Mouse (Mus musculus): ENCODE results near the gene Slf2.

- TF ChIP-seq CTCF (IDR thresholded peaks at IDR 0.05; ENCODE audit: borderline replicate concordance, control insufficient read depth, extremely low read depth, insufficient read depth, low read length, poor library complexity) (no peak), POLR2A (IDR thresholded peaks at IDR 0.05; ENCODE audit: control insufficient read depth, extremely low read depth, insufficient read depth, low read length, poor library complexity) (no peak)
Observed at GRCm38 (mm10) chr19:44889548-44889947, 41.4 kb upstream of the Slf2 start.

All from thymus, adult 2 months (tissue).